Mouse (Mus musculus) liver, embryonic 14.5 days (tissue): ENCODE data around the gene Rora.

Experiments
- CTCF ChIP-seq: IDR thresholded peaks from 2 replicates; pipeline ENCODE4 v1.5.1; 2016; ENCODE audit warnings: antibody characterized with exemption, low read depth, control low read depth
- EP300 ChIP-seq: IDR thresholded peaks from 2 replicates; pipeline ENCODE4 v1.6.1; 2016; ENCODE audit warnings: antibody characterized with exemption, low read depth

GRCm38 (mm10) chr9:69004514-69004913, 350.9 kb downstream of the Rora start:
- no peak for TF ChIP-seq CTCF
- no peak for TF ChIP-seq EP300
